Mouse (Mus musculus): ENCODE data around the gene Slc3a1.

GRCm38 (mm10) chr17:85034068-85034467, 5.9 kb downstream of the Slc3a1 start:
- TF ChIP-seq CTCF (IDR thresholded peaks at IDR 0.05; ENCODE audit: low read depth) (no peak), EP300 (IDR thresholded peaks at IDR 0.05; ENCODE audit: low read depth) (no peak)
